ENCODE assay signal across 20 mouse cellular contexts in genomic region chr1:110215956-110216355, GRCm38 (mm10).
A peak's percentile ranks its signal among the peaks of the same experiment; 100 is the strongest.
DNase-seq lines count a peak whose midpoint lies in the region; ATAC-seq and TF ChIP-seq lines count a peak whose summit lies in the region.
"Had no signal": no experiment of that assay in that cellular context is flagged by ENCODE, and none has a peak within 500 bp of the region (broad histone marks: within the 10 kb centered on the region; RNA-seq: fewer than 3 reads in every experiment).

No protein-coding gene starts in this region.

- H3K27me3 ChIP-seq in cerebellum, adult 2 months (ENCODE audit: control insufficient read depth, insufficient read depth, low read length): no peaks in the 10 kb centered on the region
- H3K27me3 ChIP-seq in embryonic facial prominence, embryonic 14.5 days (replicated peaks; ENCODE audit: control insufficient read depth, insufficient read depth, low read length): no peaks in the 10 kb centered on the region
- H3K27me3 ChIP-seq in embryonic facial prominence, embryonic 10.5 days (replicated peaks; ENCODE audit: low read depth, poor library complexity, severe bottlenecking): no peaks in the 10 kb centered on the region
- no peaks in the 10 kb centered on the region for H3K27me3 ChIP-seq in intestine, embryonic 16.5 days (replicated peaks; ENCODE audit: control insufficient read depth, insufficient read depth, low read length)
- H3K27me3 ChIP-seq: CH12.LX; forebrain, embryonic 12.5 days; heart, embryonic 12.5 days; hindbrain, embryonic 15.5 days had no signal

- no peak overlapping the region for H3K4me2 ChIP-seq in embryonic facial prominence, embryonic 14.5 days (ENCODE audit: low read depth, low read length)
- H3K4me2 ChIP-seq in intestine, embryonic 16.5 days (ENCODE audit: low read depth, low read length): no peak overlapping the region
- H3K4me2 ChIP-seq: forebrain, embryonic 12.5 days; heart, embryonic 12.5 days; hindbrain, embryonic 15.5 days had no signal

- H3K4me3 ChIP-seq in cerebellum, adult 2 months (replicated peaks; ENCODE audit: insufficient read depth, low read depth, low read length): no peak overlapping the region
- no peak overlapping the region for H3K4me3 ChIP-seq in embryonic facial prominence, embryonic 14.5 days (ENCODE audit: low read depth, low read length)
- H3K4me3 ChIP-seq in embryonic facial prominence, embryonic 10.5 days: no peak overlapping the region
- H3K4me3 ChIP-seq in intestine, embryonic 16.5 days (ENCODE audit: low read length): no peak overlapping the region
- H3K4me3 ChIP-seq: forebrain, embryonic 12.5 days; heart, embryonic 12.5 days; hindbrain, embryonic 10.5 days; hindbrain, embryonic 15.5 days had no signal

- H3K27ac ChIP-seq in cerebellum, adult 2 months (ENCODE audit: insufficient read depth, low read length): no peak overlapping the region
- no peak overlapping the region for H3K27ac ChIP-seq in embryonic facial prominence, embryonic 14.5 days (replicated peaks; ENCODE audit: low read depth, low read length)
- no peak overlapping the region for H3K27ac ChIP-seq in embryonic facial prominence, embryonic 10.5 days (replicated peaks)
- no peak overlapping the region for H3K27ac ChIP-seq in intestine, embryonic 16.5 days (ENCODE audit: low read length)
- H3K27ac ChIP-seq: forebrain, embryonic 12.5 days; hindbrain, embryonic 10.5 days; hindbrain, embryonic 15.5 days had no signal

- no peaks in the 10 kb centered on the region for H3K36me3 ChIP-seq in embryonic facial prominence, embryonic 14.5 days (ENCODE audit: control insufficient read depth, insufficient read depth, low read length)
- no peaks in the 10 kb centered on the region for H3K36me3 ChIP-seq in embryonic facial prominence, embryonic 10.5 days (replicated peaks)
- H3K36me3 ChIP-seq in intestine, embryonic 16.5 days (ENCODE audit: control insufficient read depth, insufficient read depth, low read length): no peaks in the 10 kb centered on the region
- H3K36me3 ChIP-seq: forebrain, embryonic 12.5 days; heart, embryonic 12.5 days; hindbrain, embryonic 10.5 days; hindbrain, embryonic 15.5 days had no signal

- no peak for TF ChIP-seq POLR2A in cerebellum, adult 2 months (IDR thresholded peaks at IDR 0.05; ENCODE audit: borderline replicate concordance, insufficient read depth, low read length)

- H3K4me1 ChIP-seq in cerebellum, adult 2 months (ENCODE audit: control insufficient read depth, insufficient read depth, low read length): peaks cover 5% of the 10 kb centered on the region
- no peaks in the 10 kb centered on the region for H3K4me1 ChIP-seq in embryonic facial prominence, embryonic 14.5 days (ENCODE audit: control insufficient read depth, insufficient read depth, low read length)
- no peaks in the 10 kb centered on the region for H3K4me1 ChIP-seq in embryonic facial prominence, embryonic 10.5 days
- no peaks in the 10 kb centered on the region for H3K4me1 ChIP-seq in intestine, embryonic 16.5 days (ENCODE audit: control insufficient read depth, insufficient read depth, low read length)
- H3K4me1 ChIP-seq: forebrain, embryonic 12.5 days; heart, embryonic 12.5 days; hindbrain, embryonic 10.5 days; hindbrain, embryonic 15.5 days had no signal

- no peaks in the 10 kb centered on the region for H3K9me3 ChIP-seq in embryonic facial prominence, embryonic 14.5 days (ENCODE audit: control insufficient read depth, low read length)
- H3K9me3 ChIP-seq in embryonic facial prominence, embryonic 10.5 days: no peaks in the 10 kb centered on the region
- H3K9me3 ChIP-seq in intestine, embryonic 16.5 days (ENCODE audit: control insufficient read depth, low read length): no peaks in the 10 kb centered on the region
- H3K9me3 ChIP-seq: forebrain, embryonic 12.5 days; heart, embryonic 12.5 days; hindbrain, embryonic 10.5 days; hindbrain, embryonic 15.5 days had no signal

- TF ChIP-seq CTCF in cerebellum, adult 2 months (IDR thresholded peaks at IDR 0.05; ENCODE audit: borderline replicate concordance, insufficient read depth, low read depth, low read length): no peak

- no peak overlapping the region for H3K9ac ChIP-seq in embryonic facial prominence, embryonic 14.5 days (ENCODE audit: low read depth, low read length)
- no peak overlapping the region for H3K9ac ChIP-seq in intestine, embryonic 16.5 days (ENCODE audit: low read depth, low read length)
- H3K9ac ChIP-seq: forebrain, embryonic 12.5 days; heart, embryonic 12.5 days; hindbrain, embryonic 15.5 days had no signal

- DNase-seq in cerebellum, adult 2 months: peak; percentile 11 to 21
- no peak for DNase-seq in cerebellum, postnatal 4 days (ENCODE audit: low spot score in 2 of 2)
- no peak for DNase-seq in embryonic facial prominence, embryonic 14.5 days (ENCODE audit: low spot score)
- DNase-seq in embryonic facial prominence, embryonic 10.5 days (ENCODE audit: low spot score): no peak
- peak; percentile 4 for DNase-seq in 416B (ENCODE audit: low read depth)
- peak; percentile 32 to 48 for DNase-seq in cerebellum, postnatal 10 days
- no peak for DNase-seq in ovary, postnatal 14 days (ENCODE audit: low spot score)
- DNase-seq: adrenal gland, adult 2 months; adrenal gland, postnatal 25 days; gastrocnemius, postnatal 14 days; kidney, adult 11 months; kidney, adult 9 months had no signal

- ATAC-seq in embryonic facial prominence, embryonic 14.5 days (ENCODE audit: low read depth): peak; percentile 37; the same call in 1 of the 2 replicates
- ATAC-seq in intestine, embryonic 16.5 days: no peak
- ATAC-seq: forebrain, embryonic 16.5 days; inflammation-experienced regulatory T-cells, adult 6 months had no signal

- WGBS in cerebellum, adult 2 months: 52% methylated on average over 1 of the region's 1 CpGs
- WGBS in embryonic facial prominence, embryonic 14.5 days: 56% methylated on average over 1 of the region's 1 CpGs
- 80% methylated on average over 1 of the region's 1 CpGs for WGBS in embryonic facial prominence, embryonic 10.5 days
- WGBS in intestine, embryonic 16.5 days: 69% methylated on average over 1 of the region's 1 CpGs

Comparison
In these comparisons a context has a peak if more than half of its experiments do, and no peak if none do; other contexts are left out.
1. DNase-seq: peak in cerebellum, adult 2 months (2 of 2), 416B (single experiment) and cerebellum, postnatal 10 days (2 of 2); none in cerebellum, postnatal 4 days (0 of 2), embryonic facial prominence, embryonic 14.5 days (single experiment), embryonic facial prominence, embryonic 10.5 days (single experiment) and ovary, postnatal 14 days (single experiment).